Mouse (Mus musculus): ENCODE results near the gene Qpctl. TPM values are rescaled to one million over a fixed set of nuclear protein-coding genes. Genes with fewer than 3 reads are reported as not detected.
"Not testable (repeated sequence)": the region's sequence is repeated elsewhere in the genome, so short reads cannot be mapped to it uniquely, and the experiment has no call there.

The Qpctl gene
- total RNA-seq, 2 experiments from 2014 or later: 4.0 to 4.2 TPM

- DNase-seq: no peak
Measured at GRCm38 (mm10) chr7:19164189-19164588, 15.1 kb upstream of the Qpctl start.

GRCm38 (mm10) chr7:19163752-19164151 is 14.7 kb upstream of the Qpctl start:
- no peak for DNase-seq

GRCm38 (mm10) chr7:19162928-19163327 is 13.8 kb upstream of the Qpctl start:
- no peak for DNase-seq

GRCm38 (mm10) chr7:19160115-19160514 is 11.0 kb upstream of the Qpctl start:
- DNase-seq: no peak

GRCm38 (mm10) chr7:19159411-19159810 is 10.3 kb upstream of the Qpctl start:
- DNase-seq: no peak

- DNase-seq: no peak
Measured at GRCm38 (mm10) chr7:19158601-19159000, 9.5 kb upstream of the Qpctl start.

- peak; percentile 89 to 93 for DNase-seq
Measured at GRCm38 (mm10) chr7:19157160-19157800, 8.2 kb upstream of the Qpctl start.

- DNase-seq: no peak
Measured at GRCm38 (mm10) chr7:19155825-19156475, 6.9 kb upstream of the Qpctl start.

GRCm38 (mm10) chr7:19154796-19155195 is 5.7 kb upstream of the Qpctl start:
- no peak for DNase-seq

- DNase-seq: not testable (repeated sequence)
Measured at GRCm38 (mm10) chr7:19151121-19151520, 2.0 kb upstream of the Qpctl start.

GRCm38 (mm10) chr7:19149626-19150025 is 535 bp upstream of the Qpctl start, which contains the start of gene Snrpd2:
TSS of gene Snrpd2 (plus strand) at chr7:19149722.
- DNase-seq: peak; percentile 97 to 99

- no peak for DNase-seq
Measured at GRCm38 (mm10) chr7:19148180-19148874, 764 bp downstream of the Qpctl start.

GRCm38 (mm10) chr7:19147497-19148045 is 1.5 kb downstream of the Qpctl start:
- no peak for DNase-seq

GRCm38 (mm10) chr7:19146793-19147192 is 2.3 kb downstream of the Qpctl start:
- DNase-seq: no peak

- peak in 1 of 2 experiments; percentile 71 for DNase-seq
Measured at GRCm38 (mm10) chr7:19137380-19137779, 11.7 kb downstream of the Qpctl start.

GRCm38 (mm10) chr7:19136673-19137334 is 12.3 kb downstream of the Qpctl start:
- no peak for DNase-seq

- DNase-seq: no peak
Measured at GRCm38 (mm10) chr7:19136168-19136567, 12.9 kb downstream of the Qpctl start.

- DNase-seq: peak; percentile 97 to 99
Measured at GRCm38 (mm10) chr7:19131324-19131848, 17.7 kb downstream of the Qpctl start.

GRCm38 (mm10) chr7:19130657-19131056 is 18.4 kb downstream of the Qpctl start:
- peak in 1 of 2 experiments; percentile 39 for DNase-seq

- DNase-seq: no peak
Measured at GRCm38 (mm10) chr7:19129396-19129795, 19.7 kb downstream of the Qpctl start.

GRCm38 (mm10) chr7:19127744-19128143 is 21.3 kb downstream of the Qpctl start:
- no peak for DNase-seq

GRCm38 (mm10) chr7:19124713-19125112 is 24.4 kb downstream of the Qpctl start:
- peak in 1 of 2 experiments; percentile 20 for DNase-seq

Measured in heart, adult 18-20 months (tissue).